Mouse (Mus musculus): Measurements from ENCODE around the gene Gm21987.

GRCm38 (mm10) chr16:38334431-38334830, 12.4 kb upstream of the Gm21987 start:
- TF ChIP-seq CTCF (IDR thresholded peaks at IDR 0.05; ENCODE audit: insufficient read depth, low read depth, low read length), result no peak
- no peak for TF ChIP-seq POLR2A (IDR thresholded peaks at IDR 0.05; ENCODE audit: insufficient read depth, low read depth, low read length)
